Mouse (Mus musculus): Measurements from ENCODE around the gene 1700001J03Rik.

DNA sequence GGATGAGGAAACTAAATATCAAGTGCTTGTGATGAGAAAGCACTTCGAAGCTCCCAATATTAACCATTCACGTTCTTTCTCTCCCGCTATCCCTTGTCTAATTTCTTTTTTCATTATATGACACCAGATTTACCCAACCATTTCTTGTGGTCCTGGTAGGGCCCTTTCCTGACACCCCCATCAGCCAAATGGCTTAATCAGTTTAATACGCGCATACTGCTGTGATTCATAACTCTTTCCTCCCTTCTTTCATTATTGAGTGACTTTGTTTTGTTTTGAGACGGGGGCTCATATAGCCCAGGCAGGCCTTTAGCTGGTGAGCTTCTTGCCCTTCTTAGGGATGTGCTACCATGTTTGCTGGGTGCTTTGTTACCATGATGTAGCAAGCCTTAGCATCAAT is 36.6 kb upstream of the 1700001J03Rik start:
- TF ChIP-seq ELF1 (IDR thresholded peaks at IDR 0.05; ENCODE audit: low read depth, low read length) (no peak), EP300 (IDR thresholded peaks at IDR 0.05; ENCODE audit: low read depth in 1 of 2, low read length in 2 of 2) (no peak), POLR2A (IDR thresholded peaks at IDR 0.05; ENCODE audit: control insufficient read depth in 1 of 2, insufficient read depth in 1 of 2, low read depth in 1 of 2, low read length in 2 of 2, poor library complexity in 1 of 2) (no peak), TCF12 (IDR thresholded peaks at IDR 0.05; ENCODE audit: low read depth, low read length) (no peak)
